Mouse (Mus musculus) small intestine, adult 2 months (tissue): ENCODE measurements around the gene Tex19.2. TPM values are rescaled to one million over a fixed set of nuclear protein-coding genes. Genes with fewer than 3 reads are reported as not detected.
A peak's percentile ranks its signal among the peaks of the same experiment; 100 is the strongest.

Experiments
- H3K27ac ChIP-seq: fragments of 200-500 bp; 2 replicates; pipeline ENCODE4 v1.5.1; 2012; ENCODE audit warnings: low read depth, low read length, control low read depth, inconsistent platforms; ENCODE audit not compliant: insufficient read depth
- H3K27me3 ChIP-seq: fragments of 200-500 bp; 2 replicates; pipeline ENCODE4 v1.6.1; 2012; ENCODE audit warnings: mild to moderate bottlenecking, moderate library complexity, low read length, inconsistent platforms; ENCODE audit not compliant: control insufficient read depth, insufficient read depth
- H3K36me3 ChIP-seq: fragments of 200-500 bp; 2 replicates; pipeline ENCODE4 v1.6.1; 2012; ENCODE audit warnings: mild to moderate bottlenecking, low read length, control low read depth, inconsistent platforms; ENCODE audit not compliant: control insufficient read depth, insufficient read depth
- H3K4me1 ChIP-seq: fragments of 200-500 bp; 2 replicates; pipeline ENCODE4 v1.6.1; 2012; ENCODE audit warnings: low read length, inconsistent platforms, mixed read lengths; ENCODE audit not compliant: control insufficient read depth, insufficient read depth, insufficient read length
- H3K4me3 ChIP-seq: fragments of 200-500 bp; 2 replicates; pipeline ENCODE4 v1.5.1; 2012; ENCODE audit warnings: low read depth, mild to moderate bottlenecking, control low read depth, inconsistent platforms, low read length, moderate library complexity
- CTCF ChIP-seq: fragments of 200-500 bp; IDR thresholded peaks from 2 replicates; pipeline ENCODE4 v1.5.1; 2012; ENCODE audit warnings: low read depth, mild to moderate bottlenecking, control low read depth, inconsistent platforms, low read length, moderate library complexity, mixed read lengths; ENCODE audit not compliant: insufficient replicate concordance, insufficient read length; ENCODE audit errors: extremely low read depth
- POLR2A ChIP-seq: fragments of 200-500 bp; IDR thresholded peaks from 2 replicates; pipeline ENCODE4 v1.6.1; 2012; ENCODE audit warnings: low read depth, mild to moderate bottlenecking, control low read depth, inconsistent platforms, low read length, moderate library complexity
- WGBS: fragments of 180-500 bp; shearing (Covaris S2); methylation state at CpG from one replicate; pipeline ENCODE4 v1.1.7; 2018; 5-methylcytosine and 5-hydroxymethylcytosine counted together
- polyA plus RNA-seq: library from polyadenylated mRNA; depleted of rRNA; stranded (reverse); fragments of >200 nt; gene quantifications from 2 replicates; pipeline ENCODE4 v1.2.3, GENCODE M21; 2012; rRNA removed

Gene Tex19.2
- polyA plus RNA-seq, result 0.05 TPM in 1 of 2 replicates, not detected in the other

- Histone ChIP-seq H3K27me3 (no peaks in the 10 kb centered on the region), H3K4me3 (no peak within 1 kb of the TSS), H3K27ac (no peak within 1 kb of the TSS), H3K36me3 (no peaks in the 10 kb centered on the region), H3K4me1 (no peaks in the 10 kb centered on the region)
- TF ChIP-seq CTCF, result no peak
- no peak for TF ChIP-seq POLR2A
- WGBS, result 92% methylated on average over 3 of the region's 3 CpGs
Observed at GRCm38 (mm10) chr11:121118577-121118976, at the start of gene Tex19.2. Gene Tex19.2, minus strand, starts transcription at chr11:121118677.

- Histone ChIP-seq H3K27ac (no peak overlapping the region), H3K36me3 (no peaks in the 10 kb centered on the region), H3K27me3 (no peaks in the 10 kb centered on the region), H3K4me3 (no peak overlapping the region), H3K4me1 (no peaks in the 10 kb centered on the region)
- TF ChIP-seq POLR2A, result no peak
- WGBS, result 77% methylated on average over 4 of the region's 4 CpGs
Observed at GRCm38 (mm10) chr11:121163751-121164150, 45.3 kb upstream of the Tex19.2 start.

- Histone ChIP-seq H3K27ac (no peak overlapping the region), H3K27me3 (peaks cover 9% of the 10 kb centered on the region; the same call in 1 of the 2 replicates), H3K36me3 (no peaks in the 10 kb centered on the region), H3K4me1 (peaks cover 4% of the 10 kb centered on the region; the same call in 1 of the 2 replicates), H3K4me3 (no peak overlapping the region)
- 92% methylated on average over 26 of the region's 26 CpGs for WGBS
- TF ChIP-seq CTCF (no peak), POLR2A (no peak)
Observed at GRCm38 (mm10) chr11:121160636-121161346, 42.3 kb upstream of the Tex19.2 start.

GRCm38 (mm10) chr11:121159971-121160370 lies 41.5 kb upstream of the Tex19.2 start, which contains the start of gene Uts2r:
Gene Uts2r, plus strand, starts transcription at chr11:121160271.
- no peaks in the 10 kb centered on the region for H3K36me3 ChIP-seq
- H3K4me1 ChIP-seq, result peaks cover 4% of the 10 kb centered on the region; the same call in 1 of the 2 replicates
- TF ChIP-seq CTCF (no peak), POLR2A (no peak)
- no peak within 1 kb of the TSS for H3K4me3 ChIP-seq
- WGBS, result 80% methylated on average over 5 of the region's 5 CpGs
- H3K27ac ChIP-seq, result no peak within 1 kb of the TSS
- H3K27me3 ChIP-seq, result peaks cover 9% of the 10 kb centered on the region; the same call in 1 of the 2 replicates

- H3K27ac ChIP-seq, result no peak overlapping the region
- H3K36me3 ChIP-seq, result no peaks in the 10 kb centered on the region
- TF ChIP-seq POLR2A, result no peak
- no peak for TF ChIP-seq CTCF
- peaks cover 9% of the 10 kb centered on the region; the same call in 1 of the 2 replicates for H3K27me3 ChIP-seq
- H3K4me3 ChIP-seq, result peak overlapping the region; percentile 44
- H3K4me1 ChIP-seq, result peaks cover 4% of the 10 kb centered on the region; the same call in 1 of the 2 replicates
- WGBS, result 2% methylated on average over 45 of the region's 45 CpGs
Observed at GRCm38 (mm10) chr11:121156411-121156891, 38.0 kb upstream of the Tex19.2 start.

- Histone ChIP-seq H3K27ac (no peak overlapping the region), H3K4me3 (no peak overlapping the region), H3K27me3 (peaks cover 9% of the 10 kb centered on the region; the same call in 1 of the 2 replicates), H3K36me3 (no peaks in the 10 kb centered on the region), H3K4me1 (peaks cover 4% of the 10 kb centered on the region; the same call in 1 of the 2 replicates)
- WGBS, result 68% methylated on average over 4 of the region's 4 CpGs
- TF ChIP-seq CTCF (no peak), POLR2A (no peak)
Observed at GRCm38 (mm10) chr11:121154203-121154602, 35.7 kb upstream of the Tex19.2 start.

- Histone ChIP-seq H3K27ac (no peak overlapping the region), H3K27me3 (no peaks in the 10 kb centered on the region), H3K36me3 (no peaks in the 10 kb centered on the region), H3K4me3 (no peak overlapping the region), H3K4me1 (no peaks in the 10 kb centered on the region)
- TF ChIP-seq CTCF, result peak; percentile 13; the same call in 1 of the 2 replicates
- TF ChIP-seq POLR2A, result no peak
- WGBS, result 88% methylated on average over 3 of the region's 3 CpGs
Observed at GRCm38 (mm10) chr11:121148193-121148592, 29.7 kb upstream of the Tex19.2 start.
